Mouse (Mus musculus): ENCODE results near the gene Helz. TPM values are rescaled to one million over a fixed set of nuclear protein-coding genes. Genes with fewer than 3 reads are reported as not detected.

The Helz gene
- polyA plus RNA-seq, 1 experiment from 2014 or later, result 12.8 TPM

Small RNAs within 50 kb of the gene (microRNA-seq; reads per million reads assigned to microRNA genes)
- gene Mir6932, result 0.40 reads per million

Other genes starting within 250 kb of the Helz start
- 31.4 and 38.9 TPM in 2 replicates for gene Pitpnc1, start 77.2 kb upstream of the Helz start, polyA plus RNA-seq (2014; fragmentation: Nextera tagmentation; extraction: Ambion mirVana)
- 171 and 177 TPM in 2 replicates for gene Psmd12, start 68.4 kb upstream of the Helz start, polyA plus RNA-seq (2014; fragmentation: Nextera tagmentation; extraction: Ambion mirVana)
- 0.14 and 0.28 TPM in 2 replicates for gene Cacng1, start 168.6 kb downstream of the Helz start, polyA plus RNA-seq (2014; fragmentation: Nextera tagmentation; extraction: Ambion mirVana)
- gene Cacng4, start 246.6 kb downstream of the Helz start, polyA plus RNA-seq (2014; fragmentation: Nextera tagmentation; extraction: Ambion mirVana), result 35.4 and 40.8 TPM in 2 replicates

All from forebrain, embryonic 14.5 days (tissue).